Mouse (Mus musculus): Measurements from ENCODE around the gene Tcf7l2. TPM values are rescaled to one million over a fixed set of nuclear protein-coding genes. Genes with fewer than 3 reads are reported as not detected.
A peak's percentile ranks its signal among the peaks of the same experiment; 100 is the strongest.

Tcf7l2 gene
- total RNA-seq, 4 experiments from 2014 or later, result 7.6 to 12.1 (median 9.9) TPM

DNA sequence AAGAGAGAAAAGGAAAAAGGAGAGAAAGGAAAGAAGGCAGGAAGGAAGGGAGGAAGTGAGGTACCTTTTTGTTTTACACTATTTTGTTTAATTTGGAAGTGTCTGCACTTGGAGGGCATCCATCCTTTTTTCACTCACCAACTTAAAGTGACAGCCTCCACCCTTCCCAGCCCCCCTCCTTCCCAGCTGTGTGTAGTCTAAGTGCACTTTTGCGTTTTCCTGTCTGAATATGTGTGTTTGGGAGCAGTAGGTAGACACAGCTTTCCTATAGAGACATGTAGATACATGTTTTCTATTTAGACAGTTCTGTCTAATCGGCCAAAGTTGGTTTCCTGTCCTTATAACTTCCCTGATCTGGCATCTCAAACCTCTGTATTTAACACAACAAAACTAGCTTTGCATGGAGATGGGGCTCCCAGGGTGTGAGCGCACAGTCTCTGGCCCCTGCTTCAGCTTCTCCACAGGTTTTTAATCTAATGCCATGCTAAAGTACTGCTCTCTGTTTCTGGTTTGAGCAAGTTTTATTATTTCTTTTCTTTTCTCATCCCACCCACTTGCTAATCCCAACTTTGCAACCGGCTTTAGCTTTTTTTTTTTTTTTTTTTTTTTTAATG, 154.3 kb downstream of the Tcf7l2 start:
- DNase-seq (ENCODE audit: low spot score in 2 of 2), result no peak

DNA sequence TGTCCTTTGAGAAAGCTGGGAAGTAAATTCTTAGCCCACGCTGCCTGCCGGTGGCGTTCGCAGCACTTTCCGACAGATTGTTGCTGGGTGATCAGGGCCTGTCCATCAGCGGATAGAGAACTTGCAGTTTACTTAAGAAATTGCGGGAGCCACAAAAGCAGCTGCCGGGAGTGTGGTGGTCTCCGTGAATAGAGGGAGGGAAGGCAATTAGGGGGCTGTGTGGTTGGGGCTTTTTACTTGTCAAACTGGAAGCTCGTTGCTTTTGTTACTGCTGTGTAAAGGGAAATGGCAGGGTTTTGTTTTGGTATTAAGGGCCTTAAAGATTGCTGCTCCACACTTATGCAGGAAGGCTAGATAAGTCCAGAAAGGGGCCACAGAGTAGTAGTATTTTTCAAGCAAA, 155.0 kb downstream of the Tcf7l2 start:
- no peak for DNase-seq (ENCODE audit: low spot score in 2 of 2)

DNA sequence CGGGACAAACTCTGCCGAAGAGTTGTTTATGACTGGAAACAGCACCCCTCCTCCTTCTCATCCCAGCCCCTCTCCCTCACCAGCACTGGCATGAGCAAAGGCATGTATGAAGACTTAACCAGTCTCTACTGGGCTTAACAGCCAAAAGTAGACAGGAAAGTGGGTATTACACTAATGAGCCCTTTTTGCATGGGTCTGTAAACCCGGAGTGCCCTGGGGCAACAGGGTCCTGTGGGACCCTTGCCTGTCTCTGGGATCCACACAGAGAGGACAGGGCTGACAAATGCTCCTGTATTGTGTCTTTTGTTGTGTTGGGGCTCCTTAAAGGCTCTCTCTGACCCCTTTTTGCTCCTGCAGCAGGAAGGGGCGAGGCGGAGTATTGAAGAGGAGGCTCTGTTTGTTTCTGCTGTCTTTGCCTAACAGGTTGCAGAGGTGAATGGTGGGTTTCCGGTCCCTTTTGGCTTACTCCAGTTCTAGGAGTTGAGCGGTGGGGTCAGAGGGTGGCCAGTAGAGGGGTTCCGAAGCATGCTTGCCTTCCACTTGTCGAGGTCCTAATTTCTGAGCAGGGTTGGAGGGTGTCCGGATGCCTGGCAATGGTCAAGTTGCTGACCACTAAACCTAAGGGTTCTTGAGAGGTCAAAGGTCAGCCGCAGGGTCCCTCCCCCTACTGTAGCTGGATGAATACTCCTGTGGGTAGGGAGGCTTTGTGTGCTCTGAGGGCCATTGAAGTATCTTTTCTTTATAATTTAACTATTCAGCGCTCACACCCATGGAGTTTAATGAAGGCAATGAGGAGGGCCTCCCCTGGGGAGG, 161.2 kb downstream of the Tcf7l2 start:
- no peak for DNase-seq (ENCODE audit: low spot score in 2 of 2)

DNA sequence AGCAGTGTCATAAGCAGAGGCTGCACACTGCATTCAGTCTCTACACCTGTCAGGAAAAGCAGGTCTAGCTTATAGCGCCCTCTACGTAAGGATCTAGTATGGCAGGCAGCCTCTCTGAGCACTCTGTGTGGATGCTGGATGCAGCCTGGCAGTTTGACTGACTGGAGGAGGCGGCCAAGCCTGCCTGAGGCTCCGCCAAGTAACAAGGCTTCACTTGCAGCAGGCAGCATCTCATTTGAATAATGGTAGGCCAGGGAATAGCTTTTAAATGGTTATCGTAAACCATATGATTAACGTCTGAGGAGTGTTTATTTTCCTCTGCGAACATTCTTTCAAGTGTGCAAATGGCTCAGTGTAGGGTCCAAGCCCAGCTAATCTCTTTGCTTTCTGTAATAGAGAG, 167.4 kb downstream of the Tcf7l2 start:
- peak in 1 of 2 experiments; percentile 8 for DNase-seq (ENCODE audit: low spot score in 2 of 2)

DNA sequence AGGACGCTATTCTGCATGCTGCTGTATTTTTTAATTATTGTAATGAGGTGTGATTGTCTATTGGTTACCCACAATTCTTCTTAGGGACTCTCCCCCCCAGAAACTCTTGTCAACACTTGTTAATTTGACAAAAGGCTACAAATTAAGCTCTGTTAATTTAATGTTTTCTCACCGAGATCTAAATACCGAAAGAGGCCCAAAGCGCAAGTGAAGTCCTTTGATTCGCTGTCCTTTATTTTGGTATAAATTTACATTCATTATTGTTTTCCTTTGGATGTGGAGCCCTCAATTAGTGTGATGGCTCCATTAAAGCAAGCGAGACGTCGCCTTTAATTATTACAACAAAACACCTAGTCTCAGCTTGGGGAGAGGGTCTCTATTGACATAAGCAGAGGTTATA, 170.3 kb downstream of the Tcf7l2 start:
- DNase-seq (ENCODE audit: low spot score in 2 of 2), result no peak

DNA sequence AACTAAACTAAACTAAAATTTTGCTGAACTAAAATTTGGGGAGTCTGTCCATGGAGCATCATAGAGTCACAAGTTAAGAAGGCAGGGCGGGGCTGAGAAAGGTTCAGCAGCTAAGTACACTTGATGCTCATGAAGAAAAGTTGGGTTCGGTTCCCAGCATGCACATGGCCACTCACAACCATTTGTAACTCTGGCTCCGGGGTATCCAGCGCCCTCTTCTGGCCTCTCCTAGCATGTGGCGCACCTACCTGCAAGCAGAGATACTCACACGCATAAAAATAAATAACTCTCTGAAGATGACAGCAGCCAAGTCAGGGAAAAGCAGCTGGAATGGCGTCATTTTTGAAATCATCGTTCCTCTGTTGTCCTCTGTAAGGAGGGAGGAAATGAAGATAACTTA, 171.2 kb downstream of the Tcf7l2 start:
- no peak for DNase-seq (ENCODE audit: low spot score in 2 of 2)

DNA sequence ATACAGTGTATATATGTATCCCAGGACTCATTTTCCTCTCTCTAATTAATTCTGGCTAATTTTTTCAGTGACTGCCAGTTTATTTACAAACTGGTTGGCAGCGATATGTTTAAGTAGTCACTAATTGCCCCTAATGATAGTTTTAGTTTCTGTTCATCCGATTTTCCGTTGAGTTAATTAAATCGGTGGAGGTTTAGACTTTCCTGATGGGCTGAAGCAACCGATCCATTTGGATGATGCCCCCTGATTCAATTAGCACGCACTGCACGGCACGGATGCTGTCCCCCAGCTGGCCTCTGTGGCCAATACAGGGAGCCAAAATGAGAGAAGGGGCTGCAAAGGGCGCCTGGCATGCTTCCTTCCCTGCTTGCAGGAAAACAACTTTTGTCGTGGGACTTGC, 172.0 kb downstream of the Tcf7l2 start:
- DNase-seq (ENCODE audit: low spot score in 2 of 2), result no peak

DNA sequence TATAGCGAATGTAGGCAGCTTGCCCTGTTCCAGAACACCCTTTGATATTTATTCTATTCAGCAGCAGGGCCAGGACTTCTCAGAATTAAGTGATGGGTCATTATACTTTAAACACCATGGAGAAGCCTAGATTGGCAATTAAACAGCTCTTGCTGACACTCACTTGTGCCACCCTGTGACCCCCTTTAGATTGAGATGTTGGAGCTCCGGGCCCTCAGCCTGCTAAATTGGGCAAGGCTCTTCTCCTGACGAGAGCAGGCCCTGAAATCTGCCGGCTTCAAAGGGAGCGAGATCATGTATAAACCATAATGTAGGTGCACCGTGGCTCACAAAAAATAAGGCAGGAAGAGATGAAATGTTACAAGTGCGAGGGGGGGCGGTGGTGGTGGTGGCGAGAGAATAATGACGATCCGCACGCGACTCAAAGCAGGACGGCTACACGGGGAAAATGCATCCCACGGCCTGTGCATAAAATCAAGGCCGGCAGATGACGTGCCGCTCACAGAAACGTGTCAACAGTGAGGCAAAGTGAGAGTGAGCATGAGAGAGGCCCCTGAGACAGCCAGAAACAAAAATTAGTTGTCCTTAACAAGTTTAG, 173.1 kb downstream of the Tcf7l2 start:
- no peak for DNase-seq (ENCODE audit: low spot score in 2 of 2)

DNA sequence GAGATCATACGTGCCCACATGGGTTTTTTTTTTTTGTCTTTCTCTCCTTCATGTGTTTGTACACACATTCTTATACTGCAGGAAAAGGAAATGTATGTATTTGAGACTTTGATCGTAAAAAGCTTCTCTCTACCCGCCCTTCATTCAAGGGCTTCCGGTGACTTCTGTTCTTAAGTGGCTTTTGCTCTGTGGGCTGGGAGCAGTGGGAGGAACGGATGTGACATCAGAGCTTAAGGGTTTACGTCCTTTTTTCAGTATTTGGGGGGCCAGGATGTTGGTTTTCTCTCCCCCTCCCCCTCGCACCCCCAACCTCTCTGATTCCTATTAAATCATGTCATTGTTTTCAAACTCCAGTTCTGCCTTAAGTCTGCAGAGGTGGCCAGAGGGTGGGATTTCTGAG, 173.9 kb downstream of the Tcf7l2 start:
- no peak for DNase-seq (ENCODE audit: low spot score in 2 of 2)

DNA sequence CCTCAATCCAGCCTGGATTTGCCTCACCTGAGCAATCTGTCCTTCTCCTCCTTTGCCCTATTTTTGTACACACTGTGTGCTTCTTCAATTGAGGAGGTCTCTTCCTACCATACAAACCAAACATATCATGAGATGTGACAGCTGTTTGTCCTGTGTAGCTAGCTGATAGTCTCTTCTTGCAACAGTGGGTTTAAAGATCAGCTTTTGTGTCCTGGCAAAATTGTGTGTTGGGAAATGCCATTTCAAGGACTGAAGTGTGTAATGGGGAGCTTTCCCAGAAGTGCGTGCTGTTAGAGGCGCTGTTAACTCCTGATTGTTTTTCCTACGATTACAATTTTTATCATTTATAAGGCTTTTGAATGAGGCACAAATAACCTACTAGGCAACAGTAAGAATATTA, 174.6 kb downstream of the Tcf7l2 start:
- no peak for DNase-seq (ENCODE audit: low spot score in 2 of 2)

DNA sequence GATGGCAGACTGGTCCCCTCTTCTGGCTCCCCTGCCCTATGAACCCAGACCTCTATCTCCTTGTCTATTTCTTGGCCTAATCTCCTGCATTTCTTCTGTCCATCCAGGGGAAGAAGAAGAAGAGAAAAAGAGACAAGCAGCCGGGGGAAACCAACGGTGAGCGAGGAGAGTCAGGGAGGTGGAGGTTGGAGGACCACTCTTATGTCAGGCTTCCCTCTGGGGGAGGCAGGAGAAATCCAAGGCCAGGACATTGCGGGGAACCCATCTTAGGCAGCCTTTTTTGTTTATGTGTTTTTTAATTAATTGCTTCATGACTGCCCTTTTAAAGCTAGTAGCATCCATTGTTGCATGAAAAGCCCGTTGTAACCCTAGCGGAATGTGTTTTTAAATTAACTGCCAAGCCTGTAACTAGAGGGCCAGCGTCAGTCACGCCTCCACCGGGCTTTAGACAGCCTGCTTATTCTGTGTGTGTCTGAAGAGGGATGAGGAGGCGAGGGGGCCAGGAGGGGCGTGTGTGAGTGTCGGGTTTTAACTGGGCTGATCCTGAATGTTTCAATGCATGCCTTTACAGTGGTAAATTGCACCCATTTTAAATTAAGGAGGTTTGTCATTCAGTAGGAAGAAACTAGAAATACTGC, 182.3 kb downstream of the Tcf7l2 start:
- no peak for DNase-seq (ENCODE audit: low spot score in 2 of 2)

DNA sequence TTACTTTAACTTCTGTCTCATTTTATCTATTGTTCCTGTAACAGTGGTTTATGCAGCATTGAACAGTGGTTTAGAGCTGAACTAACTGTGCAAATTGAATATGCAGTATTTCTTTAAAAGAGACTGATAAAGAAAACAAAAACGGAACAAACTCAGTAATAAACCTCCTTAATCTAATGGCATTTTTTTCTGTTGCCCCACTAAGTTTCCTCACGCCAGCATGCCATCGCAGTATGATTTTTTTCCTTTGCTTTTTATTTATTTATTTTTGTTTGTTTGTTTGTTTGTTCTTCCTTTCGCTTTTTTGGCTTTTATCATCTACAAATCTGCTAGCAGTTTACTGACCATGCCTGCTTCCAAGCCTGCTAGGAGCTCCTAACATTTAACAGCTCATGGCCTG, 183.2 kb downstream of the Tcf7l2 start:
- DNase-seq (ENCODE audit: low spot score in 2 of 2), result no peak

DNA sequence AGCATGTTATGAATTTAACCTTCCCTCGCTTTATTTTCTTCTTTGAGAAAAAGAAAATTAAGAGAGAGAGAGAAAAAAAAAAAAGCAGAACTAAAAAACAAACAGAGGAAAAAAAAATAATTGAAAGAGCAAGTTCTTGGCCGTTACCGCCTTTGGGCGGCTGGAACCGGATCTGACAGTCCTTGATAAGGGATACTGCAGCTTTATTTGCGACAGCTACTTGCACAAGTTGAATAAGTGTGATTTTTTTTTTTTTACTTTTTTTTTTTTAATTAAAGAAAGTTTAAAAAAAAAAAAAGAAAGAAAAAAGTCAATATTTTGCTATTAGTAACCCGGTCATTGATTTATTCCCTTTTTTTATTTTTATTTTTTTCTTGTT, 183.8 kb downstream of the Tcf7l2 start:
- DNase-seq (ENCODE audit: low spot score in 2 of 2), result no peak

DNA sequence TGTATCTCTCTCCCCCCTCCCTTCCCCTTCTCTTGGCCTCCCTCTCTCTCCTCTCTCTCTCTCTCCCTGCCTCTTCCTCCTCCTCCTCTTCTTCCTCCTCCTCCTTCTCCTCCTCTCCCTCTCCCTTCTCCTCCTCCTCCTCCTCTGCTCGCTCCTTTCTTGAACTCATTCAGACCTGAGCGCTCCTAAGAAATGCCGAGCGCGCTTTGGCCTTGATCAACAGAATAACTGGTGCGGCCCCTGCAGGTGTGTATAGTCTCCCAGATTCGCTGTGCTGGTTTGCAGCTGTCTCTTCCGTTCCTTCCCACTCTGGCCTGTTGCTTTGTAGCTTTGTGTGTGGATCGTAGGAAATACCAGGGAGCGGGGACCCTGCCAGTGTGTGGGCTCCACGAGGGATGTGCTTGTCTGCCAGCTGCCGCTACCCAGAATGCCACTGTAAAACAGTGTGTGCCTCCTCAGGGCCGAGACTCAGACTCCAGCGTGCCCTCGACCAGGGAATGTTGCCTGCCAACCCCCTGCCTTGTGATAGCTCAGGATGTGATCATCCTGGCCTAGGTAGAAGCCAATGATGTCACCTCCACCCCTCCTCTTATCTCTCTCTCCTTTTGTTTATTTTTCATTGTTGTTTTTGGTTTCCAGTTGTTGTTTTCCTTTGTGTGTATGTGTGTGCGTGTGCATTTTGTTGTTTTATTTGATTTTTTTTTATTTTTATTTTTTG, 184.3 kb downstream of the Tcf7l2 start:
- no peak for DNase-seq (ENCODE audit: low spot score in 2 of 2)

DNA sequence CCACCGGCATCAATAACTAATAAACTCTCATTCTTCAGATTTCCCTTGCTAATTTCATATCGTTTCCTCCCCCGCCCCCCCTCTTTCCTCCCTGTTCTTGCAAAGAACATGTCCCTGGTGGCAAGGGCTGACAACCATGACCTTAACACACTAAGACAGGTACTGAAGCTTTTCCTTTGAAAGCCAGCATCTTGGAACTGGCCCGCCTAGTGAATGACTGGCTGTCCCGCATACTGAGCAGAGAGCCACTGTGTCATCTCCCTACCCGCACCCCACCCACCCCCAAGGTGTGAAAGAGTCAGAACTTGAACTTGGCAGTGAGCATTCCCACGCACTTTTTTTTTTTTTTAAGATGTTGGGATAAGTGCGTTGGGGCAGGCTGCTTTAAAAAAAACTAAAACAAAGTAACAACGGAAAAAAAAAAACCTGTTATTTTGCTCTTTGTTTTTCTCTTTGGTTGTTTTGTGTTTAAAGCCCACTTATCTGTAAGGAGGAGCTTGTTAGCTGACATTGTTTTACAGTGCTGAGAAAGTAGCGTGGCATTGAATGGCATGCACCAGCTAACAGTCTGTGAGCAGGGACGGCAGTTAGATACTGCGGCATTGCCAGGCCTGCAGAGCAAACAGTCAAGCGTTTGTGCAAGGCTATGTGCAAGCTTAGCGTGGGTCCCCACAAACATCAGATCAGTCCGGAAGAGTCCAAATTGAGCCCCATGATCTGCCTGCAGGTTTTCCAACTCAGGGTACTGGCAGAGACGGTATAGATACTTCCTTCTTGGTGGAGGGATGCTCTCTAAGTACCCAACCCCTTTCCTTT, 185.4 kb downstream of the Tcf7l2 start:
- DNase-seq (ENCODE audit: low spot score in 2 of 2), result no peak

DNA sequence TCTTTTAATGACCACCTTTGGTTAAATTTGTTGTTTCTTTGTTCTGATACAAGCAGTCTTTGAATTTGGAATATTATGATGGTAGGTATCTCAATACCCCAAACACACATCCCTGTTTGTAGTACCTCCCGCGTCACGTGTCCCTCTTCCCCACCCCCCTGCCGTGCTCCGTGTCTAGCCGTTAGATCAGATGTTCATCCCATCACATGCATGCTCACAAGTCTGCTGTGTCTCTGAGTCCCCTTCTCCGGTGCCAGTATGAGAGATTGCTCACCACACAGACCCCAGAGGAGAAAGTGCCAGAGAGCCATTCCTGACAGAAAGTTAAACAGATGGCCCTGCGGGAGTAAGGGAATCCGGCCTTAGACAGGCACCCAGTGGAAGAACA, 186.0 kb downstream of the Tcf7l2 start:
- DNase-seq (ENCODE audit: low spot score in 2 of 2), result no peak

DNA sequence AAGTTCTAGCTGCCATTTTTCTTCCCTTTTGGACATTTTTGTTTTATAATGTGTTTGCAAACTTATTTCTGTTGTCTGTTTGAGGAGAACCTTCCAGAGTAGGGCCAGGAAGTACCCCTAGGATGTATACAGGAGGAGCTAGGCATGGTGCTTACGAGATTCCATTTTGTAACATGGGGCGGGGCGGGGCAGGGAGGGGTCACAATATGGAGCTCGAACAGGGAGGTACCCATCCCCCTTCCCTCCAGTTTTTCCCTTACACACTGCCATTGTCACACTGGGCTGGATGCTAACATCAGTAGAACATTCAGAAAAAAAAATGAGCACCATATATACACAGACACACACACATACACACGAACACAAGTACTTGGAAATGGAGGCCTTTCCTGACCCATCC, 187.1 kb downstream of the Tcf7l2 start:
- no peak for DNase-seq (ENCODE audit: low spot score in 2 of 2)

DNA sequence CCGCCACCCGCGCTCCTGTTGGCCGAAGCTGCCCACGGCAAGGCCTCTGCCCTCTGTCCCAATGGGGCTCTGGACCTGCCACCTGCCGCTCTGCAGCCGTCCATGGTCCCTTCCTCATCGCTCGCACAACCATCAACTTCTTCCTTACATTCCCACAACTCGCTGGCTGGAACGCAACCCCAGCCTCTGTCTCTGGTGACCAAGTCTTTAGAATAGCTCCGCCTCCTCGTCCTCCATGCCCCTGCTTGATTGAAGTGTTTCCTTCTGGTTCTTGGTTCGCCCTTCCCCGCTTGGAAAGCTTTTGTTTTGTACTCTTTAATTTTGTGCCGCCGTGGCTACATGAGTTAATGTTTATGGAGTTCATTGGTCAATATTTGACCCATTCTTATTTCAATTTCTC, 190.0 kb downstream of the Tcf7l2 start:
- no peak for DNase-seq (ENCODE audit: low spot score in 2 of 2)

DNA sequence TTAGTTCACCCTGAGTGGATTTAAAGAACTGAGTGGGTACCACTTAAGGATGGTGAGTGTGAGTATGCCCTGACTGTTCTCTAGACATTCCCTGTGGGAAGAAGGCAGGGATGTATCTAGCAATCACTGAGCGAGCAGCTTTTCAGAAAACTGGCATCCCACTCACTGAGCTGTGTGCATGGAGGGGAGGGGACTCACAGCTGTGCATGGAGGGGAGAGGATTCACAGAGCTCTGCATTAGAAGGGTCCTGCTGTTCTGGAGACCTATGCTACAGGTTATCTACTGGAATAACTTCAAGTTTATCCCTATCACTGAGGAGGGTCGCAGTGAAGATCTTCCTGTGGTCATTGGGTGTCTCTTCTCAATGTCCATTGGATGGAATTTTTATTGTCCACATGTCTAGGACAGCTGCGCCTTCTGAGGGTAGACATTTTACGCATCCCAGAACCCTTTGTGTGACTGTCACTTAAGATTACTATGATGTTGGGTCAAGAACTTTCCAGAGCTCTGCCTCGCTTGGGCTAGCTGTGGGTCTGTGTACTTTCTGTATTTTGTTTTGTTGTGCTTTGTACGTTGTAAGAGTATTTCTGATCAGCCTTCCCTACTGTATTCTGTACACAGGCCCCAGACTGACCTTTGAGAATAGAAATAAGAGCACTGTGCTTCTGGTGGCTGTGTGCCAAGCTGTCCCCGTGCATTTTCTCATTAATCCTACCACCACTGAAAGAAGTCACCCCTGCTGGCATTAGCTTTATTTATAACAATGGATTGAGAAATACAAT, 192.5 kb downstream of the Tcf7l2 start:
- no peak for DNase-seq (ENCODE audit: low spot score in 2 of 2)

DNA sequence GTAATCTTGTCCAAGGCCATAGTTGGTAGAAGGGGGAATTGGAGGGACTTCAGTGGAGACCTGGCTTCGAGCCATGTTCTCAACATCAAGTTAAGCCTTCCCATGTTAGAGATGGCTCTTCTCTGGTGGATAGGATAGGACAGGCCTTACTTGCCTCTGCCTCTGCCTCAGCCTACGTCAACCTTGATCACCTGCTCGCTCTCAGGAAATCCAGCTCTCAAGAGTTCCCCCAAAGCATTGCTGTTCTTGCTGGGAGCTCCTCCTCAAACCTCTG, 193.0 kb downstream of the Tcf7l2 start:
- DNase-seq (ENCODE audit: low spot score in 2 of 2), result no peak

Data from layer of hippocampus, adult 8-10 months (tissue).